Mouse (Mus musculus) cerebellum, adult 18-20 months (tissue): Measurements from ENCODE around the gene Kcnrg.

Experiments
- DNase-seq, 2 experiments: peaks; one replicate each; pipeline ENCODE4 v3.0.0; 2021

Gene Kcnrg

DNA sequence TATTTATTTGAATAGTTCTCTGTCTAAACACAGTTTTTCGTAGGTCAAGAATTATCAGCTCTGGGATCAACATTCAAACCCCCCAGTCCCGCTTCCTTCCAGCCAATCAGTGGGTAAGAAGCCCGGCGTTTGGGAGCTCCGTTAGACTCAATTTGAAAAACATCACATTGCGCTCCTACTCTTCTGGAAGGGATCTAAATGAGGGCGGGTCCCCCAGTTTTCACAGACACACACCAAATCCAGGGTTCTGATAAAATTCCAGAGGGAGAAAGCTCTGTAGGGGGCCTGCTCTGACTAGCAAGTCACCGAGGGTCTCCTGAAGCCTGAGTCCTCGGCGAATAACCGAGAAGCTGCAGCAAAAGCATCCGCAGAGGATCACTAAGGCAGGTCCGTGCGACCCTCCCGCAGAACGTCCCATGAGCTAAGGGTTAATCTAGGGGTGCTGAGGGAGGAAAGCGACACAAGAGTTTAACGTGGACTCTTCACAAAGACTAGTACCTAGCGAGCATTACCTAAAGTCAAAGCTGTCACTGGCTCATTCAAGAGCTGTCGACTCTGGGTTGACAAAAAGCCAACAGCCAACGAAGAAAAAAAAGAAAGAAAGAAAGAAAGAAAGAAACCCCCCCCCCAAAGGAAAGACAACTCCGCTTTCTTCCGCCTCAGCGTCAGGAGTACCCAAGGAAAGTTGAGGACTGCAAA, 40.1 kb downstream of the Kcnrg start:
- peak in 1 of 2 experiments; percentile 16 for DNase-seq

DNA sequence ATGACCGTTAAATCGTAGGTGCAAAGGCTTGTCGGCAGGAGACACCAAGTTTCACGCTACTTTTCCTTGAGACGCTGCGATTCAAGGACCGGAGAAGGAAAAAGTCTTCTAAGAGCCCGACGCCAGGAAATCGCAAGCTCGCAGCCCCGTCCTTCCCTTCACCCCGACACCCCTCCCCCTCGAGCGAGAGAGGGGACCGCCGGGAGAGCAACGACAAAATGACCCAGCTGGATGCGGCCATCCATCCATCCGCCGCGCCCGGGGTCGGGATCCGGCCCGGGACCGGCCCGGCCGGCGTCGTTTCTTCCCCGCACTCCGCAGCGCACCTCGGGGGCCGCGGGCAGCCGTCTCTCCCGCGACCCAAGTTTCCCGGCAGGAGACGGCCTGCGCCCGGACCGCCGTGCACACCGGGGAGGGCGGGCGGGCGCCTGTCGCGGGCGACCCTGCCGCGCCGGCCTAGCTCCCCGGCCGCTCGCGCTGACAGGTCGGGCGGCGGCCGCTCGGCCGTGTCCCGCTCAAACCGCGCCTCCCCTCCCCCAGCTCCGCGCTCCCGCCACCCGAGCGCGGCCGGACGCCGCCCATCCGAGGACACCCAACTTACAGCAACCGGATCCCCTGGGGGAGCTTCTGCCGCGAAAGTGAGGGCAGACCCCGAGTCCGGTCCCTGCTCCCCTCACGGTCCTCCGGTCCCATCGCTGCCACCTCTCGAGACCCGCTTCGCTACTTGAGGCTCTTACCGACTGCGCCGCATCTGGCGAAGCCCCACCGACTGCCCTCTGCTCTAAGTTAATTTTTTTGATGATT, 40.8 kb downstream of the Kcnrg start:
- DNase-seq: peak; percentile 22 to 66

DNA sequence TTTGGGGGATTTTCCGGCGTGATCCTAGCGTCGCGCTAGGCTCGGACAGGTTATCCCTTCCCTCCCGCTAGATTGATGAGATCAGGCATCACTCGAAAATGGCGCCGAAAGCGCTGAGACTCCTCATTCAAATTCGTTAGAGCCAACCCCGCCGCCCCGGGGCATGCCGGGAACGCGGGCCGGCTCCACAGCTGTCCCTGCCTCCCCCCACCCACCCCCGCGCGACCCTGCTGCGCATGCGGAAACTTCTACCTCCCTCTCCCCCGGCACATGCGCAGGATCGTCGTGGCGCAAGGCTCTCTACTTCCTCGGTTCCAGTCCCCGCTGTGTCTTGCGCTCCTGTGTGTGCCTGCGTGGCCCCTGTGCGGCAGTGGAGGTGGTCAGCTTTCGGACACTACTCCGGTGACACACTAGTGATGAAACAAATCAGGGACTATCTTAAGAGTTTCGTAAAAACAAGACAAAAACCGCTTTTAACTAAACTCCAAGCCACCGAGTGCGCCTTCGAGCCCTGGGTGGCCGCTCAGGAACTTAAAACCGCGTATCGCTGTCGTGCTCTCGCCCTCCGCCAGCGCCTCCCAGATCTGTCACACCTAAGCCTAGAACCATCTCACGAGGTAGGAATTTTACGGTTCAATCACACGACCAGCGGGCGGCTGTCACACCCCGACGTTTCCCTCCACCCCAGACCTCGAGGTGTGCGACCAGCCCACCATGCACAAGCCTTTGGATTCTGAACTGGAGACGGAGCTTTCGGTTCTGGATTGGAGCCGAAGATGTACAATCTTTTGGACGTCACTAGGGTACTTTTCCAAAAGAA, 41.6 kb downstream of the Kcnrg start:
- peak; percentile 93 to 96 for DNase-seq

DNA sequence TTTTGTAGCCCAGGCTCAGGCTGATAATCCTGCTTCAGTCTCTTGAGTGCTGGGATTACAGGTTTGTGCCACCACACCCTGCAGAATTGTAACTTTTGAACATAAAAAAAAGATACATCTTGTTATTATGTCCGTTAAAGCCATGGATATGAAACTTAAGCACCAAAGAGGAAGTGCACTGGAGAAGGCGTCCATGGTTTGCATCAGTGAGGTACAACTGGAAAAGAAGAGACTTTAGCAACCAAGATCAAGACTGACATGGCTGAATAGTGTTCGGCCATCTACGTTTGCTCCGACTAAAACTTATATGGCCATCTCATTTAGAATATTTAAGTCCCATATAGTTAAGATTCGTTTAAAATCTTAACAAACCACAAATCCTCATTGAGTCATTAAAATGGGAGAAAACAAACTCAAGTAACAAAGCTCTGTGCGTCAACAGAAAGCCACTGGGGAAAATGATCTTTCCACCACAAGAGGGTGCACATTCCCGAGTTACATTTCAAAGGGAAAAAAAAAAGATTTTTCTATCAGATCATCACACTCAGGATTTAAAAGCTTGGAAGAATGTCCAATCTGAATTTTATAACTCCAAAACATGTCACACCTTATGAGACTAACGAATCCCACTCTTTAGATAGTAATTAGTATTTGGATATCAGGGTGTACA, 43.2 kb downstream of the Kcnrg start:
- DNase-seq: peak; percentile 52 to 61

DNA sequence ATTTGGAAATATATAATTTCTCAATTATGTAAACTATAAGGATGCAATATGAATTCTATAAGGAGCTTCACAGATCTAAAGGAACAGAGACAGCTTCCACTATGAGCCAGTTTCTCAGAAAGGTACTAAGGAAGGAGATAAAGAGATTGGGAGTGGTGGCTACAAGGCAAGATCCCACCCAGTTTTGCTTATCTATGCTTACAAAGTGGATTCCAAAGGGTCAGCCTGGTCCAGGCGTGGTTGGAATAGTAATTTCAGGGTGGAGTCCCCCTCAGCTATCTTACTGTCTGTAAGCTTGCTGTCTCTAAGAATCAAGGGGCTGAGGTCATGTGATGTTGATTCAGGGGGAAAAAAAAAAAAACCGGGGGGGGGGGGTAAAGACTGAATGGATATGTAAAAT, 49.2 kb downstream of the Kcnrg start:
- DNase-seq: no peak

DNA sequence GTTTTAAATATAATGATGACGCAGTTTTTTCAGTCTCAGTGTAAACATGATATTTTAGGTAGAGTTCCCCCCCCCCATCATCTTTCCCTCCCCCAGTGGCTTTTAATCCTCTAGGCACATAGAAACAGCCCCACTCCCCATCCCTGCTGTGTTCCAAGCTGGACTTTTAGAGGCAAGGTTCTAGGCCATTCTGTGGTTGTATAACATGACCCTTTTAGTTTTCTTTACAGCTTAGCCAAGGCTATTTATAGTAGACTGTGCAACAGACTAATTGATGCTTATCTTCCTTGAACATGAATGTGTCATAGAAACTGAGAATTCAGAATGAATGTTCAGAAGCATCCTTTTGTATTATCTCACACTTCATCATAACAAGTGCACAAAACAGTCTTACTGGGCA, 54.2 kb downstream of the Kcnrg start:
- DNase-seq: peak in 1 of 2 experiments; percentile 45

DNA sequence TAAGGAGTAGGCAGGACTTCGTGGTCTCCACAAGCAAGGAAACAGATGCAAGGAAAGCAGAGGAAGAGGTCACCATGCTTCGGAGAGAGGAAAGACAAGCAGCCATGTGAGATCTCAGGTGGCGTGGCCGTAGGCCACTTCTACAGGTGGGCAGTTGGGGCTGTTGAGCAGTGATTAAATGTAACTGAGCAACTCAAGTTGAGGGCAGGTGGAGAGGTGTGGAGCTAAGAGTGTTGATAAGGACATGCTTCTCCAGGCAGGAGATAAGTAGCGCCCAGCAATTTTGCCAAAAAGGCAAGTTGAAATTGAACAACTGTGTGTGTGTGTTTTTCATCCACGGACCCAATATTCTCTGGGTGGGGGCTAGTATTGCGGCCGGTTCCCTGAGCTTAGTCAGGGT, 55.0 kb downstream of the Kcnrg start:
- DNase-seq: no peak
